Mouse (Mus musculus) central nervous system, embryonic 18 days (tissue): ENCODE results near the gene Mrpl55. TPM values are rescaled to one million over a fixed set of nuclear protein-coding genes. Genes with fewer than 3 reads are reported as not detected.

Experiments used
- polyA plus RNA-seq: library from polyadenylated mRNA; depleted of rRNA; stranded (reverse); fragments of >200 nt; gene quantifications from 2 replicates; pipeline ENCODE4 v1.2.3, GENCODE M21; 2012; rRNA removed

The Mrpl55 gene
- polyA plus RNA-seq: 45.8 and 46.8 TPM in 2 replicates

DNA sequence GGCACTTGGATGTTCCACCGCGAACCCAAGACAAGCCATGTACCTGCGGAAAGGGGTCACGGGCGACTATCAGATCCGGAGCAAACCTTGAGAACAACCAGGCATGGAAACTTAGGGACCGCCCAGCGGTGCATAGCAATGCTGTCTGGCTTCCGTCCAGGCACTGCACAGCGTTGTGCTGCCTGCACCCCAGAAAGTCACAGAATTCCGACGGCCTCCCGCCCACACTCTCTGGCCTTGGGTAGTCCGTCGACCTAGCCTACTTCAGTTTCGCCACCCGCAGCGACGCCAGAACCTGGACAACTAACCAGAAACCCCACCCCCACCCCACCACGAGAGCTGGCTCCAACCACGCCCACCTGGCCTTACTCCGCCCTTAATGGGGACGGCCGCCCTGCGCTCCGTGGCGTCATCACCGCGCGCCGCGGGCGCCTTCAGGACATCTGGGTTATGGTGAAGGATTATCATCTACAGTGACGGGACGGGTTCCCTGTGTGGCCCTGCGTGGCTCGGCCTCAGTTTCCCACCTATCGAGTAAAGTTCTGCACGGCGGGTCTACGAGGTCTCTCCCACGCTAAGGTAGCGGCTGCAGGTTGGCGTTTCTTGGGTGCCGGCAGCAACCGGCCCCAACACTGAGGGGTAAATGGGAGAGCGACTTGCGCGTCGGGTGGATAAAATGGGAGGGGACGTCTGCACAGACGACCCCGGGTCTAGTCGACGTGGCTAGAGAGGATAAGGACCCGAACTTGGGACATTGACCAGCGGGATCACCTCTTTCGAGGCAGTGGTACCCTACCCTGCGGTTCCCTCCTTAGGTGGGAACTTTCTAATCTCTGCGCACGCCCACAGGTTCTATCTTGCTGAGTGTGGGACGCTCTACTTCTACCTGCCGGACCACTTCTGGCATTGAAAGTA is at the start of gene Mrpl55:
Mrpl55 (plus strand) TSS at position 406 of the 915 bp plus-strand sequence.

DNA sequence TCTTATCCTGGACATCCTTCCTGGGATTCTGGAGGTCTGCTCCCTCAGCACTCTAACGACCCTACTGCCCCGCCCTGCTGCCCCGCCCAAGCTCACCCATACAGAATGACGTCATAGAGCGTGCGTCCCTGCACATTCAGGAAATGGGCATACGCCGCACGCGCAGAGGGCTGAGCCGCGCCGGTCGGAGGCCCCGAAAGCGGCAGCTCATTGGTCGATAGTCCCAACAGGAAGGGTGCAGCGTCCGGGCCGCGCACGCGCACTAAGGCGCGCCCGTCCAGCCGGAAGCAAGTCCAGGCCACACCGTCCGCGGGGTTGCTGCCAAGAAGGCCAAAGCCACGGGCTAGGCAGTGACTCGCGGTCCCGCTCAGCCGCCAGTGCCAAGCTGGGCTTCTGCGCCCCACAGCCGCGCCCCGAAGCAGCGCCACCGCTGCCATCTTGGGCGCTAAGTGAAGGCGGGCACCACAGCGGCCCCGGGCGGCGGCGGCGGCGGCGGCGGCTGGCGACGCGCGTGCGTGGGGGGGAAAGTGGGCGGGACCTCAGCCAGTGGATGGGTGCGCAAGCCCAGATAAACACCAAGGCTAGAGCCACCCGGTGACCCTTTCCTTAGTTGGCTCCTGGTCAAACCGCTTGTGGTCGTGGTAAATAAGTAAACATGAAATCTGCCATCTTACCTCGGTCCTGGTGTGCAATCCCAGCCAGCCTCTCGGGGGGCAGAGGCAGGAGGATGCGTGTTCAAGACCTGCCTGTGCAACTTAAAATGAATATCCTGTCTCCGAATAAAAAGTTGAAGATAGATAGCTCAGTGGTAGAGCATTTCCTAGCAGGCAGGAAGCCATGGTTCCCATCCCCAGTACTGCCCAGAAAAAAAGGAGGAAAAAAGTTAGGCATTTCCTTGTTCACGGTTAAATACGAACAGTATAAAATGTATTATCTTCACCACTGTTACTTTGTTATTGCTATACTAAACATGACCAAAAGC is 38.7 kb upstream of the Mrpl55 start, which contains the start of gene Iba57:
Iba57 (minus strand) TSS at position 485 of the 982 bp plus-strand sequence.

DNA sequence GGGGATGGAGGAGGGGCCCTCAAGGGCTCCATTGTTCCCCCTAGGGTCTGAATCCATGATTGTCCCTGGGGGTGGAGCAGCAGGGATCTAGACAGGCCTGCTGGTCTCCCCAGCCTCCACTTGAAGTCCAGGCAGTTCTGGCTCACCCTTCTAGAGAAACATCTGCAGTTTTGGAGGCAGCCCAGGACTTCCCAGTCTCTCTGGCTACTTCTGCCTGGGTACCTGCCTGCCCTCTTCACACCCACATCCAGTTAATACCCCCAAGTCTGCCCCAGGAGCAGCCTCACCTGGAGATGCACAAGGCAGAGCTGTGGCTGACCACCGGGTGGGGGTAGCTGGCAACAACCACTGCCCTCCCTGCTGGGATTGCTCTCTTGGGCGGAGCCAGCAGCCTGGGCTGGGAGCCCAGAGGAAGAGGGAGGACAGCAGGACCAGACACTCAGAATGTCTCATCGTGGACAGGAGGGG is 19.4 kb upstream of the Mrpl55 start, which contains the start of gene Gjc2:
Gjc2 (minus strand) TSS at position 350 of the 468 bp plus-strand sequence.

DNA sequence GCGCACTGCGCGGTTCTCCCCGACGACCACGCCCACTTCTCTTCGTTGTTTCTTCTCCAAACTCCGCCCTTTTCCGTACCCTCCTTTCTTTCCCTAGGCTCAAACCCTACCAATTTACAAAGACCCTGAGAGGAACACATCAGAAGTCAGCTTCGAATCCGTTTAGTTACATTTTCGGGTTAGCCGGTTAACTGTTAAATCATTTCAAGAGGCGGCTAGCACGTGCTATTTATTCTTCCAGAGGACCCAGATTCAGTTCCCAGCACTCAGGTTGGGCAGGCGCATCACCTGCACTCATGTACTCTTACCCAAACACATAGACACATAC is 10.3 kb upstream of the Mrpl55 start, which contains the start of gene Guk1:
Guk1 (minus strand) TSS at position 154 of the 328 bp plus-strand sequence.

DNA sequence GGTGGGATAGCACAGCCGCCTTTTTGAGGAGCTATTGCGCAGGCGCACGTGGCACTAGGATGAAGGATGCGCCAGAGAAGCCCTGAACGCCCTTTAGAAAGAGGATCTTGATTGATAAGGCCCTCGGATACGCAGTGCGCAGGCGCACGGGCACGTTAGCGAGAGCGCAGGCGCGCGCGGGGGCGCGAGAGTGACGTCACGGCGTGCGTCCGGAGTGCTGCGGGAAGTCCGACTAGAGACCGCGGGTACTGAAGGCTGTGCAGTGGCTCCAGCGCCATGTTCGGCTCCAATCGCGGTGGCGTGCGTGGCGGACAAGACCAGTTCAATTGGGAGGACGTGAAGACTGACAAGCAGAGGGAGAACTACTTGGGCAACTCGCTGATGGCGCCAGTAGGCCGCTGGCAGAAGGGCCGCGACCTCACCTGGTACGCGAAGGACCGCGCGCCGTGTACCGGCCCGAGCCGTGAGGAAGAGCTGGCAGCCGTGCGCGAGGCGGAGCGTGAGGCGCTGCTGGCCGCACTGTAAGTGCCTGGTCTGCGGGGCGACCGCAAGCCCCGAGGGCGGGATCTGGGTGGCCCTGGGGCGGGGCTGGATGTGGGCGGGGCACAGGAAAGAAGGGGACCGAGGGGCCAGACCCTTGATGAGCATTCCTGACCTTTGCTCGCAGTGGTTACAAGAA is 6.0 kb downstream of the Mrpl55 start, which contains the start of gene 2310033P09Rik:
2310033P09Rik (plus strand) TSS at position 169 of the 679 bp plus-strand sequence.

DNA sequence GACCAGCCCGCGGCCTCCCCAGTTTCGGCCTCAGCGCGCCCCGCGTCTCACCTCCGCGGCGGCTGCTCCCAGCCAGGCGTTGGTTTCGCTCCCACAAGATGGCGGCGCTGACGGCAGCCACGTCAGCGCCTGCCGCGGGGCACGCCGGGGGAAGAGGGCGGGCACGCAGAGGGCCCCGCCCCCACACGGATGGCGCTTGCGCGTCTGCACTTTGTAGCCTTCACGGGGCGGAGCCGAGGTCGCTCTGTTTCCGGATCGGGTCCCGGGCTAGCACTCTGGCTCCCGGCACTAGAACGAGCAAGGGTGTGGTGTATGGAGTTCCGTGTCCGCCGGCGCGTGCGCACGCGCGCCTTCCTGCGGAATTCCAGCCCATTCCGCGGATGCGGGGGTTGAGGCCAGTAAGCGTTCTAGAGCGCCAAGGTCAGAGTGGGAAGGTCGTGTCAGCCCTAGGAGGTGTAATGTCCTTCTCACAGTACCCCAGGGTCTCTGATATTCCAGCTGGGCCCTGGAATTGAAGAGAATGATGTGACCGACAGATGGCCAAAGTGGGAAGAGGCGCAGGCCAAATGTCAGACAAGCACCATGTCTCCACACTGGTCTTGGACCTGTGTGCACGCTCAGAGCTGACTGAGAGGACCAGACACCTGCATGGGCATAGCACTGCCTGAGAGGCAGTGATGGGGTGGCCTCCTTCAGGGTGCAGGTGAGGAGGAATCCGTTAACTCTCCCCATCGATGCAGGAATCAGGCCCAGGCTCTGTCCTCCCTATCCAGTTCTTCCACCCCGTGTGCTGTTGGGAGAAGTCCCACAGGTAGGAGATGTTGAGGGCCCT is 26.1 kb downstream of the Mrpl55 start, which contains the start of gene Arf1:
Arf1 (minus strand) TSS at position 149 of the 832 bp plus-strand sequence.

Other genes with a start within 250 kb of the Mrpl55 start
- gene Hist3h2a, start 247.8 kb upstream of the Mrpl55 start, polyA plus RNA-seq: 90.4 and 93.3 TPM in 2 replicates
- gene Trim17, start 247.8 kb upstream of the Mrpl55 start, polyA plus RNA-seq: 2.2 and 2.3 TPM in 2 replicates
- gene Trim11, start 224.4 kb upstream of the Mrpl55 start, polyA plus RNA-seq: 25.8 and 27.6 TPM in 2 replicates
- 2.4 and 3.9 TPM in 2 replicates for gene Obscn, start 66.1 kb upstream of the Mrpl55 start, polyA plus RNA-seq
- 7.4 and 8.0 TPM in 2 replicates for gene Iba57, start 38.7 kb upstream of the Mrpl55 start, polyA plus RNA-seq
- 1.2 and 1.3 TPM in 2 replicates for gene Gjc2, start 19.3 kb upstream of the Mrpl55 start, polyA plus RNA-seq
- 226 and 237 TPM in 2 replicates for gene Guk1, start 10.3 kb upstream of the Mrpl55 start, polyA plus RNA-seq
- gene 2310033P09Rik, start 5.8 kb downstream of the Mrpl55 start, polyA plus RNA-seq: 35.9 and 37.6 TPM in 2 replicates
- 636 and 637 TPM in 2 replicates for gene Arf1, start 25.8 kb downstream of the Mrpl55 start, polyA plus RNA-seq
- 0.09 and 0.10 TPM in 2 replicates for gene Wnt3a, start 88.3 kb downstream of the Mrpl55 start, polyA plus RNA-seq
- gene Wnt9a, start 104.4 kb downstream of the Mrpl55 start, polyA plus RNA-seq: 2.7 and 3.3 TPM in 2 replicates
- gene Prss38, start 173.2 kb downstream of the Mrpl55 start, polyA plus RNA-seq: 0.22 and 0.28 TPM in 2 replicates
- gene Jmjd4, start 247.6 kb downstream of the Mrpl55 start, polyA plus RNA-seq: 14.3 and 15.7 TPM in 2 replicates
- 413 and 432 TPM in 2 replicates for gene Snap47, start 248.7 kb downstream of the Mrpl55 start, polyA plus RNA-seq